Mouse (Mus musculus): ENCODE results near the gene Hist1h3c. TPM values are rescaled to one million over a fixed set of nuclear protein-coding genes. Genes with fewer than 3 reads are reported as not detected.
A peak's percentile ranks its signal among the peaks of the same experiment; 100 is the strongest.
"Not testable (repeated sequence)": the region's sequence is repeated elsewhere in the genome, so short reads cannot be mapped to it uniquely, and the experiment has no call there.

The Hist1h3c gene
- polyA plus RNA-seq, 1 experiment from 2014 or later: 19.3 TPM

DNA sequence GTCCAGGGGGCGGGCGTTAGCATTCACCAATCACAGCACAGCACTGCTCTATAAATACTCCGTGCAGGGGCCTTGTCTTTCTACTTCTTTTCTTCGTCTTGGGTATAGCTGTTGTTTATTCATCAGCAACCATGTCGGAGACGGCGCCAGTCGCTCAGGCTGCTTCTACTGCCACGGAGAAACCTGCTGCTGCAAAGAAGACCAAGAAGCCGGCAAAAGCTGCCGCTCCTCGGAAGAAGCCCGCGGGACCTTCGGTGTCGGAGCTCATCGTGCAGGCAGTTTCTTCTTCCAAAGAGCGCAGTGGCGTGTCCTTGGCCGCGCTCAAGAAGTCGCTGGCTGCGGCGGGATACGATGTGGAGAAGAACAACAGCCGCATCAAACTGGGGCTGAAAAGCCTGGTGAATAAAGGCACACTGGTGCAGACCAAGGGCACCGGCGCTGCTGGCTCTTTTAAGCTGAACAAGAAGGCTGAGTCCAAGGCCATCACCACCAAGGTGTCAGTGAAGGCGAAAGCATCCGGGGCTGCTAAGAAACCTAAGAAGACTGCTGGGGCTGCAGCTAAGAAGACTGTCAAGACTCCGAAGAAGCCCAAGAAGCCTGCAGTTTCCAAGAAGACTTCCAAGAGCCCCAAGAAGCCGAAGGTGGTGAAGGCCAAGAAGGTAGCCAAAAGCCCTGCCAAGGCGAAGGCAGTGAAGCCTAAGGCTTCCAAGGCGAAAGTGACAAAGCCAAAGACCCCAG, 18.4 kb upstream of the Hist1h3c start, which contains the start of gene Hist1h1a:
Gene Hist1h1a, plus strand, starts transcription at position 81 of the 738 bp plus-strand sequence.
- Histone ChIP-seq H3K9ac (peak within 1 kb of the TSS; percentile 73), H3K9me3 (no peaks in the 10 kb centered on the region), H3K27me3 (no peaks in the 10 kb centered on the region), H3K27ac (peak within 1 kb of the TSS; percentile 98), H3K4me1 (peaks cover 14% of the 10 kb centered on the region), H3K4me2 (replicated peaks) (peak within 1 kb of the TSS; percentile 86), H3K4me3 (peak within 1 kb of the TSS; percentile 59), H3K36me3 (no peaks in the 10 kb centered on the region)
- 3% methylated on average over 34 of the region's 34 CpGs for WGBS
- ATAC-seq (ENCODE audit: insufficient number of reproducible peaks, insufficient read depth, low FRiP score, low TSS enrichment): peak; percentile 74

- Histone ChIP-seq H3K27me3 (no peaks in the 10 kb centered on the region), H3K4me2 (replicated peaks) (peak overlapping the region; percentile 86), H3K4me3 (peak overlapping the region; percentile 59), H3K36me3 (no peaks in the 10 kb centered on the region), H3K9ac (peak overlapping the region; percentile 53), H3K27ac (peak overlapping the region; percentile 98), H3K4me1 (peaks cover 14% of the 10 kb centered on the region), H3K9me3 (no peaks in the 10 kb centered on the region)
- ATAC-seq (ENCODE audit: insufficient number of reproducible peaks, insufficient read depth, low FRiP score, low TSS enrichment): no peak
- WGBS: under 1% methylated on average over 10 of the region's 10 CpGs
Measured at GRCm38 (mm10) chr13:23763242-23763585, 17.8 kb upstream of the Hist1h3c start.

DNA sequence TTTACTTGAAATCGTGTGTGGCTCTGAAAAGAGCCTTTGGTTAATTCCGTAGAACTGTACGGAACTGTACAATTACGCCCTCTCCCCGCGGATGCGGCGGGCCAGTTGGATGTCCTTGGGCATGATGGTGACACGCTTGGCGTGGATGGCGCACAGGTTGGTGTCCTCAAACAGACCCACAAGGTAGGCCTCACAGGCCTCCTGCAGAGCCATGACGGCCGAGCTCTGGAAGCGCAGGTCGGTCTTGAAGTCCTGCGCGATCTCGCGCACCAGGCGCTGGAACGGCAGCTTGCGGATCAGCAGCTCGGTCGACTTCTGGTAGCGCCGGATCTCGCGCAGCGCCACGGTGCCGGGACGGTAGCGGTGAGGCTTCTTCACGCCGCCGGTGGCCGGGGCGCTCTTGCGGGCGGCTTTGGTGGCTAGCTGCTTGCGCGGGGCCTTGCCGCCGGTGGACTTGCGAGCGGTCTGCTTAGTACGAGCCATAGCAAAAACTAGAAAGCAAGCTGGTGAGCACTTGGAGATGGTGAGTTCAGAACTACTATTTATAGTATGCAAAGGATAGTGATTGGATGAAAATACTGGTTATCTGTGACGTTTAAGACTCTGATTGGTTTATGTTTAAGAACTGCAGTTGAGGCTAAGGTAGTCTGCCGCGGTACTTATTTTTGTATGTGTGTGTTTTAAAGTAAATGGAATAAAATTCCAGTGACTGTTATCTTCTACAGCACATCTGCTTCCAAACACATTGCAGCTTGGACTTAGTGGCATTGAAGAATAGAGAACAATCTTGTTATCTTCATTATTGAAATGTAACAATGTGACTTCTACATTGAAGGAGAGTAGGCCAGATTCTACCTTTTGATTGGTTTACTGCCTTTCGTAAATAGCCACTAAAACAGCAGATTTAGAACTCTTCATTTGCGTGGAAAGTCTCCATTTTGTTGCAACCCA, 16.7 kb upstream of the Hist1h3c start, which contains the start of gene Hist1h3a:
Gene Hist1h3a, minus strand, starts transcription at position 516 of the 951 bp plus-strand sequence.
- peak within 1 kb of the TSS; percentile 98 for H3K27ac ChIP-seq

GRCm38 (mm10) chr13:23760972-23761864, 15.8 kb upstream of the Hist1h3c start, which contains the start of gene Hist1h4a:
TSS of gene Hist1h4a (minus strand) at chr13:23761230.
- Histone ChIP-seq H3K4me1 (peaks cover 14% of the 10 kb centered on the region), H3K9ac (peak within 1 kb of the TSS; percentile 56)
- peak; percentile 68 for ATAC-seq (ENCODE audit: insufficient number of reproducible peaks, insufficient read depth, low FRiP score, low TSS enrichment)

More for the DNA sequence above, 16.7 kb upstream of the Hist1h3c start, which contains the start of gene Hist1h3a:
- Histone ChIP-seq H3K4me1 (peaks cover 14% of the 10 kb centered on the region), H3K9ac (peak within 1 kb of the TSS; percentile 56), H3K4me3 (peak within 1 kb of the TSS; percentile 59), H3K4me2 (replicated peaks) (peak within 1 kb of the TSS; percentile 86)
- under 1% methylated on average over 31 of the region's 52 CpGs for WGBS
- peak; percentile 80 for ATAC-seq (ENCODE audit: insufficient number of reproducible peaks, insufficient read depth, low FRiP score, low TSS enrichment)
- not testable (repeated sequence) for H3K27me3 ChIP-seq, H3K36me3 ChIP-seq, H3K9me3 ChIP-seq

DNA sequence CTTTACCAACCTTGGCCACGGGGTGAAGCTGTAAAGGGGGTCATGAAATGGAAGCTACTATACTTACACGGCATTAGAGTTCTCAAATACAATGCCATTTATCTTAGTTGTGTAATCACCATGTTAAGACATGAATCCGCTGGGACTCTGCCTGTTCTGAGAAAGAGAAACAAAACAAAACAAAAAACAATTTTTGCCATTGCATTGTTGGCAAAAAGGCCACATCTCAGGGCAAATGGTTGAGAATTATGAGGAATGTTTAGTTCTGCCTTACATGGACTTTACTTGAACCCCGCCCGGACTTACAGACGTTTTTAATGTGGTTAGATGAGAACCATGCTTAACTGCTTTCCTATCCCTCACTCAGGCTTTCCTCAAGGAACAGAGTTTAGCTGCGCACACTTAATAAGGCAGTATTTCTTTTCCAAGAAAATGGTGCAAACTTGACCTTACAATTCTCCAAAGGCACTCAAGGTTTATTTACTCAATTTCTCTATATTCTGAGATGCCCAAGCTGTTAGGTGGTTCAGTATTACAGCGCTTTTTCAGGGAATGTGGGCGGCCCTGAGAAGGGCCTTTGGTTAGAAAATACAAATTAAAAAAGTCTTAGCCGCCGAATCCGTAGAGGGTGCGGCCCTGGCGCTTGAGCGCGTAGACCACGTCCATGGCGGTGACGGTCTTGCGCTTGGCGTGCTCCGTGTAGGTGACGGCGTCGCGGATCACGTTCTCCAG, 15.0 kb upstream of the Hist1h3c start:
- no peaks in the 10 kb centered on the region for H3K9me3 ChIP-seq
- 2% methylated on average over 19 of the region's 27 CpGs for WGBS
- H3K9ac ChIP-seq: peak overlapping the region; percentile 50
- ATAC-seq (ENCODE audit: insufficient number of reproducible peaks, insufficient read depth, low FRiP score, low TSS enrichment): no peak
- H3K4me3 ChIP-seq: peak overlapping the region; percentile 43
- peaks cover 14% of the 10 kb centered on the region for H3K4me1 ChIP-seq
- peak overlapping the region; percentile 90 for H3K27ac ChIP-seq
- no peaks in the 10 kb centered on the region for H3K27me3 ChIP-seq
- H3K4me2 ChIP-seq (replicated peaks): peak overlapping the region; percentile 86
- no peaks in the 10 kb centered on the region for H3K36me3 ChIP-seq

More at GRCm38 (mm10) chr13:23760972-23761864, 15.8 kb upstream of the Hist1h3c start, which contains the start of gene Hist1h4a:
- H3K4me2 ChIP-seq (replicated peaks): peak within 1 kb of the TSS; percentile 86
- peak within 1 kb of the TSS; percentile 43 for H3K4me3 ChIP-seq
- H3K36me3 ChIP-seq: no peaks in the 10 kb centered on the region
- H3K9me3 ChIP-seq: no peaks in the 10 kb centered on the region
- H3K27me3 ChIP-seq: no peaks in the 10 kb centered on the region
- H3K27ac ChIP-seq: peak within 1 kb of the TSS; percentile 98
- WGBS: under 1% methylated on average over 67 of the region's 72 CpGs

DNA sequence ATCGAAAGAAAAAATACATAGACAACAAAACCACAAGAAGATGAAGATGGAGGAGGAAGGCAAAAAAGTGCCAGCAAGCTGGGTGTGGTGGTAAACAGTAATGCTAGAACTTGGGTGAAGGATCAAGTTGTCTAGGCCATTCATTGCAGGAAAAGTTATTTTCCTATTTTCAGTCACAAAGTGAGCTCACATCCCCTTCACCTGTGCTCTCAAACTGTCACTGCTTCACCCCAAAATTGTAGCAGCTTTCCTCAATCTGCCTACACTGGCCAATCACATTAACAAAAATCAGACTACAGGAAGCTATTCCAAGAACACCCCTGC, 14.5 kb upstream of the Hist1h3c start:
- Histone ChIP-seq H3K4me2 (replicated peaks) (peak overlapping the region; percentile 86), H3K9me3 (no peaks in the 10 kb centered on the region), H3K4me1 (peaks cover 14% of the 10 kb centered on the region), H3K27ac (peak overlapping the region; percentile 90), H3K36me3 (no peaks in the 10 kb centered on the region), H3K27me3 (no peaks in the 10 kb centered on the region), H3K9ac (peak overlapping the region; percentile 50; the same call in 1 of the 2 replicates), H3K4me3 (peak overlapping the region; percentile 43)
- ATAC-seq (ENCODE audit: insufficient number of reproducible peaks, insufficient read depth, low FRiP score, low TSS enrichment): no peak
- WGBS: 68% methylated on average over 1 of the region's 1 CpGs

DNA sequence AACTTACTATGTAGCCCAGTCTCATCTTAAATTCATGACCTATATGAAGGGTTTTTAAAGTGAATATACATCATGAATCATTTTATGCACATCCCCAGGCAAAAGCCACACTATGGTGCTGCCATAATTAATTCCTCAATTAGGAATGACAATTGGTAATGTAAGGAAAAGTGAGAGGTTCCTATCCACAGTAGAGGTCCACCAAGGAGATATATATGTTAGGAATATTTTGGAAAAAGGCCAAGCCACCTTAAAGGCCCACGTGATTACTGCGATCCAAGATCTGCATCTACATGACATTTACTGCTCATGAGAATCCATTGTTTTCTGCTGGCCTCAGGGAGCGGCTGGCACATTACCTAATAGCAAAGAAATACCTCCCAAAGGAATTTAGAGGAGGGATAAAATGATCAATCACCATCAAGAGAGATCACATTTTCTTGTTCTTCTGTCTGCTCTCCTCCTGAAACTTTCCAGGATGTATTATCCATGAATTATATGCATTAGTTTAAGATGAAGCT, 13.9 kb upstream of the Hist1h3c start:
- no peak for ATAC-seq (ENCODE audit: insufficient number of reproducible peaks, insufficient read depth, low FRiP score, low TSS enrichment)
- H3K9me3 ChIP-seq: no peaks in the 10 kb centered on the region
- WGBS: 82% methylated on average over 3 of the region's 3 CpGs
- no peaks in the 10 kb centered on the region for H3K27me3 ChIP-seq
- peaks cover 10% of the 10 kb centered on the region for H3K4me1 ChIP-seq
- peak overlapping the region; percentile 90 for H3K27ac ChIP-seq
- H3K4me3 ChIP-seq: no peak overlapping the region
- no peak overlapping the region for H3K9ac ChIP-seq
- no peaks in the 10 kb centered on the region for H3K36me3 ChIP-seq
- H3K4me2 ChIP-seq (replicated peaks): no peak overlapping the region

GRCm38 (mm10) chr13:23757921-23758320, 12.5 kb upstream of the Hist1h3c start:
- H3K27ac ChIP-seq: peak overlapping the region; percentile 70; the same call in 1 of the 2 replicates
- peaks cover 7% of the 10 kb centered on the region for H3K4me1 ChIP-seq
- WGBS: 55% methylated on average over 3 of the region's 3 CpGs
- no peaks in the 10 kb centered on the region for H3K27me3 ChIP-seq
- H3K9me3 ChIP-seq: no peaks in the 10 kb centered on the region
- no peaks in the 10 kb centered on the region for H3K36me3 ChIP-seq
- no peak overlapping the region for H3K4me3 ChIP-seq
- H3K4me2 ChIP-seq (replicated peaks): peak overlapping the region; percentile 61; the same call in 1 of the 2 replicates
- ATAC-seq (ENCODE audit: insufficient number of reproducible peaks, insufficient read depth, low FRiP score, low TSS enrichment): no peak
- no peak overlapping the region for H3K9ac ChIP-seq

DNA sequence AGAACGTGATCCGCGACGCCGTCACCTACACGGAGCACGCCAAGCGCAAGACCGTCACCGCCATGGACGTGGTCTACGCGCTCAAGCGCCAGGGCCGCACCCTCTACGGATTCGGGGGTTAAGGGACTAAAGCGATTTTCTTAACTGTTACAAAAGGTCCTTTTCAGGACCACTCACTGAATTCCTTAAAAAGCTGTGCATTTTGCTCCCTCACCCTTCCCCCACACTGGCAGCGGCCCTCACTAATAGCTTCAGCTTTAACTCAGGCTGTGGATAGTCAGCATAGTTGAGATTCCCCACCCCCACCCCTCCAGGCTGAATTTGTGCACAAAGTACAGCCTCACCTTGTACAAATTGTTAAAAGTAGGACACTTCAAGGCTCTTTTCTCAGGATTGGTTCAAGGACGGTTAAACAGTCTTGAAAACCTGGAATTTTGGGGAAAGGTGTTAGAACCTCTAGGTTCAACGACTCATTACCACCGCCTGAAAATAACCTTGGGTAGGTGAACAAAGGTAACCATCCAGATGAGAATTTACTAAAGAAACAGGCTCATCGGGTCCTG, 11.9 kb upstream of the Hist1h3c start:
- Histone ChIP-seq H3K9me3 (no peaks in the 10 kb centered on the region), H3K4me3 (peak overlapping the region; percentile 42), H3K4me2 (replicated peaks) (peak overlapping the region; percentile 61), H3K27me3 (no peaks in the 10 kb centered on the region), H3K4me1 (peaks cover 7% of the 10 kb centered on the region), H3K27ac (peak overlapping the region; percentile 95), H3K36me3 (no peaks in the 10 kb centered on the region), H3K9ac (peak overlapping the region; percentile 55)
- no peak for ATAC-seq (ENCODE audit: insufficient number of reproducible peaks, insufficient read depth, low FRiP score, low TSS enrichment)
- under 1% methylated on average over 17 of the region's 23 CpGs for WGBS

GRCm38 (mm10) chr13:23756790-23757189, 11.4 kb upstream of the Hist1h3c start, which contains the start of gene Hist1h4b:
TSS of gene Hist1h4b (plus strand) at chr13:23757013.
- 0% methylated on average over 20 of the region's 22 CpGs for WGBS

More at GRCm38 (mm10) chr13:23756790-23757189, 11.4 kb upstream of the Hist1h3c start, which contains the start of gene Hist1h4b:
- H3K27me3 ChIP-seq: no peaks in the 10 kb centered on the region
- H3K9ac ChIP-seq: peak within 1 kb of the TSS; percentile 55
- H3K9me3 ChIP-seq: no peaks in the 10 kb centered on the region
- ATAC-seq (ENCODE audit: insufficient number of reproducible peaks, insufficient read depth, low FRiP score, low TSS enrichment): peak; percentile 86
- H3K4me3 ChIP-seq: peak within 1 kb of the TSS; percentile 42
- no peaks in the 10 kb centered on the region for H3K36me3 ChIP-seq
- peak within 1 kb of the TSS; percentile 95 for H3K27ac ChIP-seq
- peaks cover 7% of the 10 kb centered on the region for H3K4me1 ChIP-seq
- peak within 1 kb of the TSS; percentile 61 for H3K4me2 ChIP-seq (replicated peaks)

Measured in embryonic facial prominence, embryonic 12.5 days (tissue).